Mouse (Mus musculus) C2C12 (cell line): ENCODE results near the gene Gpc6. TPM values are rescaled to one million over a fixed set of nuclear protein-coding genes. Genes with fewer than 3 reads are reported as not detected.

Source experiments
- H3K27me3 ChIP-seq: one replicate; pipeline ENCODE4 v1.6.1; 2011; ENCODE audit not compliant: control insufficient read depth, insufficient read depth, insufficient read length
- H3K36me3 ChIP-seq: one replicate; pipeline ENCODE4 v1.6.1; 2011; ENCODE audit not compliant: control insufficient read depth, insufficient read depth
- H3K4me3 ChIP-seq: one replicate; pipeline ENCODE4 v1.5.1; 2011; ENCODE audit warnings: mild to moderate bottlenecking, control low read depth; ENCODE audit not compliant: poor library complexity, insufficient read depth, severe bottlenecking
- H3K79me2 ChIP-seq: one replicate; pipeline ENCODE4 v1.6.1; 2011; ENCODE audit not compliant: control insufficient read depth, insufficient read depth
- H3K79me3 ChIP-seq: one replicate; pipeline ENCODE4 v1.6.1; 2011; ENCODE audit warnings: low read depth, control low read depth
- H3ac ChIP-seq: one replicate; pipeline ENCODE3; 2011; ENCODE audit warnings: low read depth; ENCODE audit not compliant: control insufficient read depth, insufficient read length
- CEBPB ChIP-seq: IDR thresholded peaks from one replicate; pipeline ENCODE4 v1.6.1; 2011; ENCODE audit warnings: low read depth, mild to moderate bottlenecking, control low read depth, moderate library complexity
- CTCF ChIP-seq: IDR thresholded peaks from one replicate; pipeline ENCODE4 v1.5.1; 2011; ENCODE audit not compliant: control insufficient read depth, insufficient read depth, insufficient read length
- FOSL1 ChIP-seq: IDR thresholded peaks from one replicate; pipeline ENCODE4 v1.8.0; 2011; ENCODE audit warnings: mild to moderate bottlenecking, low read length; ENCODE audit not compliant: poor library complexity, insufficient read depth, severe bottlenecking
- MAX ChIP-seq: IDR thresholded peaks from one replicate; pipeline ENCODE4 v1.6.1; 2011; ENCODE audit warnings: mild to moderate bottlenecking, control low read depth
- MYOD1 ChIP-seq: IDR thresholded peaks from one replicate; pipeline ENCODE4 v1.6.1; 2011; ENCODE audit warnings: low read depth; ENCODE audit not compliant: control insufficient read depth, insufficient read length
- MYOG ChIP-seq: IDR thresholded peaks from one replicate; pipeline ENCODE4 v1.6.1; 2011; ENCODE audit not compliant: control insufficient read depth, insufficient read length; ENCODE audit errors: extremely low read depth
- USF1 ChIP-seq: IDR thresholded peaks from one replicate; pipeline ENCODE4 v1.6.1; 2011; ENCODE audit warnings: low read depth, mild to moderate bottlenecking, control low read depth, moderate library complexity
- polyA plus RNA-seq: library from polyadenylated mRNA; unstranded; fragments of >200 nt; fragmentation: generic; extraction: Trizol; gene quantifications from one replicate; pipeline ENCODE4 v1.2.1, GENCODE M21; 2012; ENCODE audit warnings: missing spikeins

Gene Gpc6
- polyA plus RNA-seq, 1 experiment, result 9.6 TPM

DNA sequence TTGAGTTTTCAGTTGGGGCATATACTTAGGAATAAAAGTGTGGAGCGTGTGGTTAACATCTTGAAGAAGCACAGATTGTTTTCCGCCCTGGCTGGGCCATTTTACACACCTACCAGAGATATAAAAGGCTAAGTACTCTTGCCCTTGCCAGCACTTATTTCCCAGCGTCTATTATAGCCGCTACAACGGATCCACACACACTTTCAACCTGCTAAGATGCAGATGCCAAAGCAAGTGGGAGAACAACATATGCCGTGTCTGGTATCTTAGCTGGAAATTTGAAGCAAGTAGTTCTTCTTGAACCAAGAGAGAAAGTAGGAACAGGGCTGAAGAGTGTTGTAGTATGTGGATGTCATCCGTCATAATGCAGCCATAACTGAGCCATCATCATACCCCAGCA lies 843.6 kb downstream of the Gpc6 start:
- Histone ChIP-seq H3K36me3 (no peaks in the 10 kb centered on the region), H3K4me3 (no peak overlapping the region), H3K27me3 (no peaks in the 10 kb centered on the region), H3K79me2 (no peaks in the 10 kb centered on the region), H3ac (no peak overlapping the region), H3K79me3 (no peaks in the 10 kb centered on the region)
- TF ChIP-seq USF1 (no peak), MYOD1 (no peak), FOSL1 (no peak), CTCF (no peak), CEBPB (no peak), MYOG (no peak), MAX (no peak)

DNA sequence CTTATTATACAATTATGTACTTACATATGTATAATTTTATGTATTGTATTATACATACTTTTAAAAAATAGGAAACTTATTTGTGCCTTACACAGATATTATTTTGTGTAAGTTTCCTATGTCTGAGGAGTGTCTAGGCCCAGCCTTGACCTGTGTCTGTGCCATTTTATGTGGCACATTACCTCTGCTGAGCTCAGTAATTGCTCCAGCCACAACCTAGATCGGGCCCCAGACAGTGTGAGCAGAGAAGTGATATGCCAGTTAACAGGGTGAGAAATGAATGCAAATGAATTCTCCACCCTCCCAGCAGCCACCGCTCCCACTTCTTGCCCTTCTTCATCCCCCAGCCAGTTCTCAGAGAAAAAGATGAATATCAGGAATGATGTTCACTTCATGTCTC lies 848.3 kb downstream of the Gpc6 start:
- no peaks in the 10 kb centered on the region for H3K79me2 ChIP-seq
- H3K36me3 ChIP-seq, result no peaks in the 10 kb centered on the region
- no peak overlapping the region for H3K4me3 ChIP-seq
- TF ChIP-seq MYOG, result no peak
- no peaks in the 10 kb centered on the region for H3K79me3 ChIP-seq
- H3K27me3 ChIP-seq, result no peaks in the 10 kb centered on the region
- no peak overlapping the region for H3ac ChIP-seq

DNA sequence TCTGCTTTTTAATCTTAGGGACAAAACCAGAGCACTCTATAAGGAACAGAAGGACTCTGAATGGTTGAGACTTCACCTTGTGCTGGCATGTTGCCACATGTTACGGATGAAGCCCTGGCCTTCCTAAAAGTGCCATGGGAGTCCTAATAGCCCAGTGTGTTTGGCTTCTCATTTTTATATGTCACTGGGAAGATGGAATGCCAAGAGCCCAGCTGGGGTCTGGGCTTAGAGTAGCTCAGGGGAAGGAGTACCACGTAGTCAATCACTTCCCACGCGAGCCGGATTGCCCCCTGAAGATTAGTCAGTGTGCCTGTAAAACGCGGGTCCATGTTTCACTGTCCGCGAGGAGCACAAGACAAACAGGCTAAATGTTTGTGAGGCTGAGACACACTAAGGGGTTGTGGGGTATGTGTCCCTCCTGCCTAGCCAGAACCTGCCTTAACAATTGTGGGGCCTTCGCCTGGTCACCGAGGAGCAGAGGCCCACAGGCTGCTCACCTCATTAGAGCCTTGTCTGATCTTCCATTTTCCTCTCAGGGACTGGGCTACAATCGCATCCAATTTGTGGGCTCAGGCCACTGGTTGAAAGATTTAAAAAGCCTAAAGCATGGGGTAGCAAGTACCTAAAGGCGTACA lies 852.9 kb downstream of the Gpc6 start:
- H3K4me3 ChIP-seq, result no peak overlapping the region
- H3K36me3 ChIP-seq, result no peaks in the 10 kb centered on the region
- H3K79me2 ChIP-seq, result no peaks in the 10 kb centered on the region
- no peaks in the 10 kb centered on the region for H3K79me3 ChIP-seq
- no peak overlapping the region for H3ac ChIP-seq
- no peak for TF ChIP-seq FOSL1
- TF ChIP-seq CEBPB, result no peak
- no peak for TF ChIP-seq CTCF
- no peak for TF ChIP-seq MAX
- TF ChIP-seq USF1, result no peak
- no peak for TF ChIP-seq MYOG
- TF ChIP-seq MYOD1, result no peak
- H3K27me3 ChIP-seq, result no peaks in the 10 kb centered on the region

- Histone ChIP-seq H3K79me3 (no peaks in the 10 kb centered on the region), H3ac (no peak overlapping the region), H3K27me3 (no peaks in the 10 kb centered on the region), H3K4me3 (no peak overlapping the region), H3K79me2 (no peaks in the 10 kb centered on the region), H3K36me3 (no peaks in the 10 kb centered on the region)
- TF ChIP-seq MYOD1, result no peak
- no peak for TF ChIP-seq CEBPB
- no peak for TF ChIP-seq USF1
- no peak for TF ChIP-seq MYOG
- no peak for TF ChIP-seq FOSL1
- TF ChIP-seq CTCF, result no peak
- no peak for TF ChIP-seq MAX
Measured at GRCm38 (mm10) chr14:117778538-117779413, 853.7 kb downstream of the Gpc6 start.

GRCm38 (mm10) chr14:117781724-117782123 lies 856.6 kb downstream of the Gpc6 start:
- no peaks in the 10 kb centered on the region for H3K79me2 ChIP-seq
- H3K36me3 ChIP-seq, result no peaks in the 10 kb centered on the region
- no peak overlapping the region for H3ac ChIP-seq
- no peak overlapping the region for H3K4me3 ChIP-seq
- no peaks in the 10 kb centered on the region for H3K79me3 ChIP-seq
- no peaks in the 10 kb centered on the region for H3K27me3 ChIP-seq
- TF ChIP-seq MAX (no peak), MYOG (no peak), FOSL1 (no peak), CTCF (no peak), CEBPB (no peak), MYOD1 (no peak), USF1 (no peak)

DNA sequence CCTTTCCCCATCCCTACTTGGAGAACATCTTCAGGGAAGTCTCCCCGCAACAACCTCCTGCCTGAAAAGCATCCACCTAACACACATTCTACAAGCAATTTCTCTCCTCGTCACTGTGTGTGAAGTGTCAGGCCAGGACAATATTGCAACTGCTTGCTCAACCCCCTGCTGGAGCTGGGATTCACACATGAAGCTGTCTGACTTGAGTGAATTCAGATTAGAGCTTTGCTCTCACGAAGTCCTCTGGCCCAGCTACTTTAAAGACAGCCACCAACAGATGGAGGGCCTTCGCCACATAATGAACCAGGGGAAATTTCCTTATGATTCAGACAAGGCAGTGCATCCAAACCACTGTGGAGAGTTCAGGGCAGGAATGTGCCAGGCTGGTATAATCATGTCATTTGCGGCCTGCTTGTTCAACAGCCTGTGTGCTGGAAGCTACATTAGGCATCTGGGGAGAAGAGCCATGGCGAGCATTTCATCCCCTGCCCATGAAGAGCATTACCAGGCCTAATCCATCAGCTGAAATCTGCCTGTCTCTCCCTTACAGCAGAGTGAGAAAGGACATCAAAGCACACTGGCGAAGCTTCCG lies 858.7 kb downstream of the Gpc6 start:
- Histone ChIP-seq H3K79me2 (no peaks in the 10 kb centered on the region), H3K4me3 (no peak overlapping the region), H3ac (no peak overlapping the region), H3K27me3 (no peaks in the 10 kb centered on the region), H3K36me3 (no peaks in the 10 kb centered on the region), H3K79me3 (no peaks in the 10 kb centered on the region)
- TF ChIP-seq MYOD1, result no peak
- no peak for TF ChIP-seq MYOG
- no peak for TF ChIP-seq FOSL1
- no peak for TF ChIP-seq USF1
